Comparison of ENCODE assay signal across 8 mouse cellular contexts in the genomic region with DNA sequence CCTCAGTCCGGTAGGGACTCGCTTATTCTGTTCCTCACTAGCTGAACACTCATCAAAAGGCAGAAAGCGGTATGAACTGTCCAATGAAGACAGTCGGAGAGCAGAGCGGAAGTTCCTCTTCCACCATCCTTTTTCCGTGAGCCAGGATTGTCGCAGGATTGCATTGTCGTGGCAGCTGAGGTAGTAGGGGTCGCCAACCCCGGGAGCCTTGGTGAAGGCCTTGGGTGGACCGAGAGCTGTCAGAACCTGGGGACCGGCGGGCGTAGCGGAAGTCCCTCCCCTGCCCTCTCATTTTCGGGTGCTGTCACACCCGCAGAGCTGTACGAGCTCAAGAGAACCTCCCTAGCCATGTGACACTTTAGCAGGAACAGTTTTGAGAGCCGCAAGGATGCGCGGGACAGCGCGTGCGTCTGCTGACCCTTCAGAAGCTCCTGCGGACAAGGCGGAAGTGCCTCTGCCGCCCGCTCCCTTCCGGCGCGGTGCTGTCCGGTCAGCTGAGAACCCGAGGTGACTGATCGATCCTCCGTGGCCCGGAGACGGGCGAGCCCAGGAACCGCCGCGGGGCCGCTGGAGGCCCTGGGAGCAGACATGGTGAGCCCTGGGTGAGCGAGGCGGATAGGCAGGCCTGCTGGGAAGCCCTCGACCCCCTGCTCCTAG. TPM values are rescaled to one million over a fixed set of nuclear protein-coding genes. Genes with fewer than 3 reads are reported as not detected.
DNase-seq lines count a peak whose midpoint lies in the region; ATAC-seq and TF ChIP-seq lines count a peak whose summit lies in the region.

A gene (plus strand): TSS at position 402 of the 657 bp plus-strand sequence.

- H3K9me3 ChIP-seq in ES-Bruce4 (replicated peaks; ENCODE audit: control insufficient read depth, insufficient read depth, low read length, poor library complexity, severe bottlenecking), result peaks cover 14% of the 10 kb centered on the region
- peaks cover 22% of the 10 kb centered on the region for H3K9me3 ChIP-seq in forebrain, embryonic 13.5 days (replicated peaks)
- H3K9me3 ChIP-seq in heart, postnatal 0 days (replicated peaks; ENCODE audit: control insufficient read depth, low read length), result peaks cover 19% of the 10 kb centered on the region; the same call in 1 of the 2 replicates
- H3K9me3 ChIP-seq in liver, embryonic 15.5 days (replicated peaks), result no peaks in the 10 kb centered on the region
- H3K9me3 ChIP-seq in neural tube, embryonic 11.5 days (ENCODE audit: control insufficient read depth, low read length), result peaks cover 9% of the 10 kb centered on the region
- peaks cover 16% of the 10 kb centered on the region for H3K9me3 ChIP-seq in stomach, embryonic 16.5 days (replicated peaks; ENCODE audit: control insufficient read depth, low read length)

- peak; percentile 60 for DNase-seq in cerebellum, adult 11 months
- peak; percentile 78 for DNase-seq in heart, postnatal 0 days (ENCODE audit: low spot score)
- peak; percentile 70 to 81 for DNase-seq in kidney, postnatal 4 days
- peak; percentile 69 for DNase-seq in neural tube, embryonic 11.5 days (ENCODE audit: low spot score)

- TF ChIP-seq POLR2A in ES-Bruce4 (IDR thresholded peaks at IDR 0.05; ENCODE audit: insufficient read depth, low read length), result no peak

- 7% methylated on average over 45 of the region's 45 CpGs for WGBS in forebrain, embryonic 13.5 days
- 5% methylated on average over 45 of the region's 45 CpGs for WGBS in heart, postnatal 0 days
- 5% methylated on average over 45 of the region's 45 CpGs for WGBS in liver, embryonic 15.5 days (ENCODE audit: insufficient replicate concordance)
- 9% methylated on average over 45 of the region's 45 CpGs for WGBS in neural tube, embryonic 11.5 days
- WGBS in stomach, embryonic 16.5 days, result 3% methylated on average over 45 of the region's 45 CpGs

- no peaks in the 10 kb centered on the region for H3K27me3 ChIP-seq in ES-Bruce4 (ENCODE audit: control insufficient read depth, insufficient read depth, low read length, poor library complexity, severe bottlenecking)
- no peaks in the 10 kb centered on the region for H3K27me3 ChIP-seq in forebrain, embryonic 13.5 days
- H3K27me3 ChIP-seq in heart, postnatal 0 days (ENCODE audit: control insufficient read depth, insufficient read depth, low read length), result no peaks in the 10 kb centered on the region
- H3K27me3 ChIP-seq in liver, embryonic 15.5 days, result no peaks in the 10 kb centered on the region
- no peaks in the 10 kb centered on the region for H3K27me3 ChIP-seq in neural tube, embryonic 11.5 days (ENCODE audit: control insufficient read depth, insufficient read depth, low read length)
- no peaks in the 10 kb centered on the region for H3K27me3 ChIP-seq in stomach, embryonic 16.5 days (ENCODE audit: control insufficient read depth, insufficient read depth, low read length)

- no peaks in the 10 kb centered on the region for H3K4me1 ChIP-seq in ES-Bruce4 (ENCODE audit: control insufficient read depth, insufficient read depth, low read length)
- H3K4me1 ChIP-seq in forebrain, embryonic 13.5 days, result 0 out of 2 replicates have a peak, but pooled peaks cover 8% of the 10 kb centered on the region
- H3K4me1 ChIP-seq in heart, postnatal 0 days (ENCODE audit: control insufficient read depth, insufficient read depth), result peaks cover 8% of the 10 kb centered on the region
- H3K4me1 ChIP-seq in liver, embryonic 15.5 days (replicated peaks), result peaks cover 9% of the 10 kb centered on the region; the same call in 1 of the 2 replicates
- no peaks in the 10 kb centered on the region for H3K4me1 ChIP-seq in neural tube, embryonic 11.5 days (ENCODE audit: control insufficient read depth, insufficient read depth, low read length)
- peaks cover 3% of the 10 kb centered on the region; the same call in 1 of the 2 replicates for H3K4me1 ChIP-seq in stomach, embryonic 16.5 days (ENCODE audit: control insufficient read depth, insufficient read depth, low read length)

- no peak within 1 kb of the TSS for H3K27ac ChIP-seq in ES-Bruce4 (ENCODE audit: insufficient read depth, low read length)
- H3K27ac ChIP-seq in forebrain, embryonic 13.5 days, result peak within 1 kb of the TSS; percentile 71
- H3K27ac ChIP-seq in heart, postnatal 0 days (ENCODE audit: low read depth), result peak within 1 kb of the TSS; percentile 81
- H3K27ac ChIP-seq in liver, embryonic 15.5 days (replicated peaks), result peak within 1 kb of the TSS; percentile 62; the same call in 1 of the 2 replicates
- H3K27ac ChIP-seq in neural tube, embryonic 11.5 days (ENCODE audit: low read depth, low read length), result peak within 1 kb of the TSS; percentile 70
- peak within 1 kb of the TSS; percentile 49 for H3K27ac ChIP-seq in stomach, embryonic 16.5 days (ENCODE audit: low read length)

- no peak for TF ChIP-seq EP300 in ES-Bruce4 (IDR thresholded peaks at IDR 0.05; ENCODE audit: insufficient read depth, low read depth, low read length)
- no peak for TF ChIP-seq EP300 in heart, postnatal 0 days (IDR thresholded peaks at IDR 0.05; ENCODE audit: low read depth)

- peak; percentile 94 for ATAC-seq in forebrain, embryonic 13.5 days
- peak; percentile 93 for ATAC-seq in heart, postnatal 0 days (ENCODE audit: insufficient read depth, low read depth)
- peak; percentile 90 for ATAC-seq in liver, embryonic 15.5 days (ENCODE audit: insufficient read depth)
- ATAC-seq in neural tube, embryonic 11.5 days (ENCODE audit: insufficient read depth, low FRiP score, low TSS enrichment), result peak; percentile 82
- peak; percentile 93 for ATAC-seq in stomach, embryonic 16.5 days (ENCODE audit: insufficient read depth, low FRiP score)

- peak within 1 kb of the TSS; percentile 91 for H3K4me2 ChIP-seq in forebrain, embryonic 13.5 days
- H3K4me2 ChIP-seq in heart, postnatal 0 days (ENCODE audit: low read depth, low read length), result peak within 1 kb of the TSS; percentile 95
- H3K4me2 ChIP-seq in liver, embryonic 15.5 days, result peak within 1 kb of the TSS; percentile 85
- H3K4me2 ChIP-seq in neural tube, embryonic 11.5 days (ENCODE audit: low read depth), result peak within 1 kb of the TSS; percentile 78
- H3K4me2 ChIP-seq in stomach, embryonic 16.5 days (ENCODE audit: low read depth, low read length), result peak within 1 kb of the TSS; percentile 74

- no peak for TF ChIP-seq CTCF in ES-Bruce4 (IDR thresholded peaks at IDR 0.05; ENCODE audit: low read depth, low read length)
- TF ChIP-seq CTCF in heart, postnatal 0 days (IDR thresholded peaks at IDR 0.05; ENCODE audit: low read depth), result no peak

- H3K4me3 ChIP-seq in ES-Bruce4 (ENCODE audit: low read depth, low read length), result peak within 1 kb of the TSS; percentile 47
- peak within 1 kb of the TSS; percentile 67 for H3K4me3 ChIP-seq in forebrain, embryonic 13.5 days
- peak within 1 kb of the TSS; percentile 73 for H3K4me3 ChIP-seq in heart, postnatal 0 days (ENCODE audit: low read depth, low read length)
- H3K4me3 ChIP-seq in liver, embryonic 15.5 days (replicated peaks), result peak within 1 kb of the TSS; percentile 72
- H3K4me3 ChIP-seq in neural tube, embryonic 11.5 days (ENCODE audit: low read depth, low read length), result peak within 1 kb of the TSS; percentile 63
- peak within 1 kb of the TSS; percentile 54 for H3K4me3 ChIP-seq in stomach, embryonic 16.5 days (replicated peaks; ENCODE audit: low read length)

- H3K9ac ChIP-seq in ES-Bruce4 (ENCODE audit: low read depth, poor library complexity, severe bottlenecking), result peak within 1 kb of the TSS; percentile 78
- H3K9ac ChIP-seq in forebrain, embryonic 13.5 days, result peak within 1 kb of the TSS; percentile 84
- H3K9ac ChIP-seq in heart, postnatal 0 days (replicated peaks; ENCODE audit: low read depth, low read length), result peak within 1 kb of the TSS; percentile 87
- H3K9ac ChIP-seq in liver, embryonic 15.5 days, result peak within 1 kb of the TSS; percentile 75
- H3K9ac ChIP-seq in neural tube, embryonic 11.5 days (ENCODE audit: low read length), result peak within 1 kb of the TSS; percentile 93
- H3K9ac ChIP-seq in stomach, embryonic 16.5 days (ENCODE audit: low read length), result peak within 1 kb of the TSS; percentile 80

- no peaks in the 10 kb centered on the region for H3K36me3 ChIP-seq in ES-Bruce4 (ENCODE audit: control insufficient read depth, insufficient read depth, low read length, poor library complexity, severe bottlenecking)
- H3K36me3 ChIP-seq in forebrain, embryonic 13.5 days (ENCODE audit: poor library complexity, severe bottlenecking), result peaks cover 24% of the 10 kb centered on the region
- H3K36me3 ChIP-seq in heart, postnatal 0 days (replicated peaks; ENCODE audit: control insufficient read depth, insufficient read depth, low read length), result peaks cover 21% of the 10 kb centered on the region
- peaks cover 24% of the 10 kb centered on the region for H3K36me3 ChIP-seq in liver, embryonic 15.5 days (replicated peaks)
- H3K36me3 ChIP-seq in neural tube, embryonic 11.5 days (ENCODE audit: control insufficient read depth, insufficient read depth, low read length), result 0 out of 2 replicates have a peak, but pooled peaks cover 4% of the 10 kb centered on the region
- peaks cover 20% of the 10 kb centered on the region for H3K36me3 ChIP-seq in stomach, embryonic 16.5 days (ENCODE audit: control insufficient read depth, insufficient read depth, low read length)

RNA-seq across cellular contexts. Expression of the gene that starts here (rescaled TPM):
- 2.5 and 2.7 TPM in 2 replicates for polyA plus RNA-seq in ES-Bruce4 (2011; ENCODE audit: insufficient read depth, insufficient read length, low read depth, missing spikeins)
- 5.7 and 6.2 TPM in 2 replicates for polyA plus RNA-seq in forebrain, embryonic 13.5 days (2015; fragmentation: Nextera tagmentation; extraction: Ambion mirVana)
- total RNA-seq in heart, postnatal 0 days (2014; rRNA removed; ENCODE audit: low replicate concordance), result 0.85 and 6.6 TPM in 2 replicates
- polyA plus RNA-seq in heart, postnatal 0 days (2015; fragmentation: Nextera tagmentation; extraction: Ambion mirVana), result 3.6 and 3.9 TPM in 2 replicates
- 1.8 and 1.9 TPM in 2 replicates for polyA plus RNA-seq in liver, embryonic 15.5 days (2015; fragmentation: Nextera tagmentation; extraction: Ambion mirVana)
- 6.6 and 6.7 TPM in 2 replicates for polyA plus RNA-seq in neural tube, embryonic 11.5 days (2014; fragmentation: Nextera tagmentation; extraction: Ambion mirVana)
- 5.1 and 6.6 TPM in 2 replicates for polyA plus RNA-seq in stomach, embryonic 16.5 days (2015; fragmentation: Nextera tagmentation; extraction: Ambion mirVana)
